Mouse (Mus musculus) liver, postnatal 0 days (tissue): ENCODE measurements around the gene Ksr2.

Source experiments
- CTCF ChIP-seq: sonication (generic); IDR thresholded peaks from 2 replicates; pipeline ENCODE4 v1.5.1; 2016; ENCODE audit warnings: antibody characterized with exemption, low read depth
- EP300 ChIP-seq: IDR thresholded peaks from 2 replicates; pipeline ENCODE4 v1.6.1; 2016; ENCODE audit warnings: antibody characterized with exemption, low read depth, mild to moderate bottlenecking

- no peak for TF ChIP-seq EP300
- TF ChIP-seq CTCF: no peak; the same call in 1 of the 2 replicates
Observed at GRCm38 (mm10) chr5:117552096-117552495, 138.3 kb downstream of the Ksr2 start.
